Mouse (Mus musculus) liver, adult 2 months (tissue): ENCODE measurements at regions not wholly inside any gene's neighbourhood (a gene's known extent, or its start where the extent isn't known, plus 50 kb on each side); places are given as distances from the start of the nearest gene placed in this dataset.

ENCODE experiments used
- CTCF ChIP-seq: fragments of 200-500 bp; IDR thresholded peaks from 2 replicates; pipeline ENCODE4 v1.5.1; 2011; ENCODE audit warnings: low read depth, low read length, control low read depth
- POLR2A ChIP-seq: fragments of 200-500 bp; IDR thresholded peaks from 2 replicates; pipeline ENCODE4 v1.6.1; 2011; ENCODE audit warnings: low read length, control low read depth; ENCODE audit not compliant: insufficient read depth; ENCODE audit errors: extremely low read depth

- TF ChIP-seq CTCF: no peak
- no peak for TF ChIP-seq POLR2A
Observed at GRCm38 (mm10) chr13:107907966-107908365, 136.3 kb upstream of the Smim15 start.
